Mouse (Mus musculus): Measurements from ENCODE around the gene Fam171b.

Fam171b gene

GRCm38 (mm10) chr2:83893701-83894100, 81.3 kb downstream of the Fam171b start:
- no peak for DNase-seq (ENCODE audit: low spot score in 2 of 2)

DNA sequence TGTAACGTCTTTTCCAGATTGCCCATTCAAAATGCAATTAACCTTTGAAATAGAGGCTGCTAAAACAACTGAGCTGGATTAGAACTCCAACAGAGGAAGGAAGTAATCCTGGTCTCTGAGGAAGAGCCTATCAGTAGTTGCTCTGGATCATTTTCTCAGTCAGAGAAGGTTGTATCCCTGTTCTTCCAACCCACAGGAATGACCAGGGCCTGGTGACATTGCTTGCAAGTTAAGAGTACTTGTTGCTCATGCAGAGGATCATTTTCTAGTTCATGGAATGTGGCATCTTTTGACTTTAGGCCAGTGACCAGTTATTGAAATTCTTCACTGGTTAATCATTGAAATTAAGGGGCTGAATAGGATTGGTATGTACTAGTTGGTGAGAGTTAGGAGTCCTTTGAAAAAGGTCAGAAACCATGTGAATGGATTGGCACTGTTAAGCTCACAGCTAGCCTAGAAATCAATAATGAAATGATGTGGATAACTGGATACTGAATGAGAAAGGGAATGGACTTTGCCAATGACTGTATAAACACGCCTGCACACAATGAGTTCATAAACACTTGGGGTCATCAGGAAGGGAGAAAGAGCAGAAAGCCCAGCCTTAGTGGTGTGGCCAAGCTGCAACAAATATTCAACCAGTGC, 89.6 kb downstream of the Fam171b start:
- no peak for DNase-seq (ENCODE audit: low spot score in 2 of 2)

GRCm38 (mm10) chr2:83929478-83930088, 117.1 kb downstream of the Fam171b start:
- DNase-seq (ENCODE audit: low spot score in 2 of 2): no peak
